Mouse (Mus musculus) gastrocnemius, adult 8-10 months (tissue): Measurements from ENCODE around the gene Sf1. TPM values are rescaled to one million over a fixed set of nuclear protein-coding genes. Genes with fewer than 3 reads are reported as not detected.

Experiments used
- DNase-seq, 2 experiments: peaks; one replicate each; pipeline ENCODE4 v3.0.0; 2022; ENCODE audit warnings: low spot score in 2 of 2
- total RNA-seq, 4 experiments: library from RNA; stranded (reverse); gene quantifications; 2 replicates each; pipeline ENCODE4 v1.2.4; 2022

Sf1 gene
- 10 to 100 TPM; 69.0 to 88.0 (median 73.8) TPM for total RNA-seq

DNA sequence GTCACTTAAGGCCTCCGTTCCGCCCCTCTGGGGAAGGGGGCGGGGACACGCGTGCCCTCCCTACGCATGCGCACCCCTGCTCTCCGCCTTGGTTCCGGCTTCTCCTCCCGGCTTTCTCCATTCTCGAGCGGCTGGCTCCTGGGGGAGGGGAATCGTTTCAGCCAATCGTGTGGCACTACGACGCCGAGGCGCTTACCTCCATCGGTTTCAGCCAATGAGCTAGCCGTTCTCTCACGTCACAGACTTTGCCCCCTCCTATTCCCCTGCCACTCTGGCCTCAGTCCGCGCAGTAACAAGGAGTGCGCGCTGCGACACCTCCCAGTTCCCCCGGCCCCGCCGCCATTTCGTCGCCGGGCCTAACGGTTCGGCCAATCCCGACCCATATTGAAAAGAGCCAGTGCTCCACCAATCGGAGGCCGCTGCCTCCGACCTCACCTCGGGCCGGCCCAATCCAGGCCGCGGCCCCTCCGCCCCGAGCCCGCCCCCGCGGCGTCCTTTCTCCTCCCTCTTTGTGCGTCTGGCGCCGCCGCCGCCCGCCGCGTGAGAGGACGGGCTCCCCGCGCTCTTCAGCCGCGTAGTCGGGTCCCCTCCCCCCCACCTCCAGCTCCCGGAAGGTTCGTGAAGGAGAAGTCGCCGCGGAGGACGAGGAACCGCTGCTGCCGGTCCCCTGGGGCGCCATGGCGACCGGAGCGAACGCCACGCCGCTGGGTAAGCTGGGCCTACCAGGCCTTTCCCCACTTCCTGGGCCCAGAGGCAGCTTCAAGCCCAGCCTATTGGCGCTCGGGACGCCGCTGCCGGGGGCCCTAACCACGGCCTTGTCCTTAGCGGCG, at the start of gene Sf1:
TSS of gene Sf1 (plus strand) at position 280 of the 830 bp plus-strand sequence.
- DNase-seq, result peak; percentile 99 to 100

DNA sequence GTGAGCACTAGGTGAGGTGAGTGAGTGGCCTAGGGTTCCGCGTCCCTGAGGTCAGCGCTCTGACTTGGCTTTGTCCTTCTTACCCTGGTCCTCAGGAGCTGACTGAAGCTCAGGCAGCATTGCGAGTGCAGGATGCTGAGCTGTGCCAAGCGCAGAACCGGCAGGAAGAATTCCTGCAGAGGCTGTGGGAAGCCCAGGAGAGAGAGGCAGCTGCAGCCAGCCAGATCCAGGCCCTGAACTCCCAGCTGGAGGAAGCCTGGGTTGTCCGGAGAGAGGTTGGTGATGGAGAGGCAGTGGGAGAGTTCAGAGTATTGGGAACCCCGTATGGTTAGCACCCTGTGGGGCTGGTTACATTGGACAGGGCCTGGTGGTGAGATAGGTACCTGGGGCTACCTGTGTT, 49.7 kb upstream of the Sf1 start:
- no peak for DNase-seq

DNA sequence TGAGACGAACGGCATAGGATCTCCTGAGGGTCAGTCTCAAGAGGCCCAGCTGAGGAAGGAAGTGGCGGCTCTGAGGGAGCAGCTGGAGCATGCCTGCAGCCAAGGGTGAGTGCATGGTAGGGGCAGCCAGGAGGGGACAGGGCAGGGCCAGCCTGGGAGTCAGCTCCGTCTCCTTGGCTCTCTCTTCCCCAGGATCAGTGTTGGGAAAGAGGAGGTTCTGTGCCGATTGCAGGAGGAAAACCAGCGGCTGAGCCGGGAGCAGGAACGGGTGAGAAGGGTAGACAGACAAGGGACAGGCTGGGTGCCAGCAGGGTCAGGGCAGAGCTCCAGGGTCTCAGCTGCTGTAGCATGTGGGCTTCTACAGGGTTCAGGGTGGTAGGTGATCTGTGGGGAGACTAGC, 49.0 kb upstream of the Sf1 start:
- DNase-seq, result no peak

DNA sequence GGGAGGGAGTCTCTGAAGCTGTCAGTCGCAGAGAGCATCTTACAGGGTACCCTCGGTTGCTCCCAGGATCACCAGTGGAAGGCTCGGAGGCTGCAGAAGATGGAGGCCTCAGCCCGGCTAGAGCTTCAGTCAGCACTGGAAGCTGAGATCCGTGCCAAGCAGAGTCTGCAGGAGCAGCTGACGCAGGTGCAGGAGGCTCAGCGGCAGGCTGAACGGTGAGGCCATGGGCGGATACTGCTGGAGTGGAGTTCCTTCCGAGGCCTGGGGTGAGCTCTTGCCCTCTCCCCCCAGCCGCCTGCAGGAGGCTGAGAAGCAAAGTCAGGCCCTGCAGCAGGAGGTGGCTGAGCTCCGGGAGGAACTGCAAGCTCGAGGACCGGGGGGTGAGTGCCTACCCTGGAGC, 47.9 kb upstream of the Sf1 start:
- DNase-seq, result no peak

DNA sequence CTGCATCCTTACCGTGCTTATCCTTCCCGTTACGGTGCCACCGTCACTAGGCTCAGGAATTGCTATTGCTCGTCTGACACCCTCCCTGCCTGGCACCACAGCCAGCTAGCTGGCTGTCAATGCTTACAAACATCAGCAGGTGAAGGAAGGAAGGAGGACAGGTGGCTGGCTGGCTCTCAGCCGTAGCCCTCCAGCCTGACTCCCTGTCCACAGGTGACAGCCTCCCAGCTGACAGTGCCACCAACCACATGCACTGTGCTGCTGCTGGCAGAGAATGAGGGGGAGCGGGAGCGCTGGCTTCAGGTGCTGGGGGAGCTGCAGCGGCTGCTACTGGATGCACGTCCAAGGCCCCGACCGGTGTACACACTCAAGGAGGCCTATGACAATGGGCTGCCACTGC, 45.3 kb upstream of the Sf1 start:
- no peak for DNase-seq

DNA sequence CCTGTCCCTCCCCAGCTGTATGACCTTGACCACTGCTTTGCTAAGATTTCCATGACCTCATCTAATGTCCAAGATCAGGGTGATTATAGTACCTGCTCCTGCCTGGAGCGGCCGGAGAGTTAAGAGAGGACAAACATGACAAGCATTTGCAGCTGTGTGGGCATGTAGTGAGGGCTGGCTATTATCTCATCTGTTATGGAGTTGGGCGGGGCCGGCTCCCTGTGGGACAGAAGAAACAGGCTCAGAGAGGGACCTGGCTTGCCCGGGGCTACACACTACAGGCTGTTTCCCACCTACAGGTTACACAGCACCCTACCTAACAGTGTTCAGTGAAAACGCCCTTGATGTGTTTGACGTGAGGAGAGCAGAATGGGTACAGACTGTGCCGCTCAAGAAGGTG, 42.1 kb upstream of the Sf1 start:
- no peak for DNase-seq

DNA sequence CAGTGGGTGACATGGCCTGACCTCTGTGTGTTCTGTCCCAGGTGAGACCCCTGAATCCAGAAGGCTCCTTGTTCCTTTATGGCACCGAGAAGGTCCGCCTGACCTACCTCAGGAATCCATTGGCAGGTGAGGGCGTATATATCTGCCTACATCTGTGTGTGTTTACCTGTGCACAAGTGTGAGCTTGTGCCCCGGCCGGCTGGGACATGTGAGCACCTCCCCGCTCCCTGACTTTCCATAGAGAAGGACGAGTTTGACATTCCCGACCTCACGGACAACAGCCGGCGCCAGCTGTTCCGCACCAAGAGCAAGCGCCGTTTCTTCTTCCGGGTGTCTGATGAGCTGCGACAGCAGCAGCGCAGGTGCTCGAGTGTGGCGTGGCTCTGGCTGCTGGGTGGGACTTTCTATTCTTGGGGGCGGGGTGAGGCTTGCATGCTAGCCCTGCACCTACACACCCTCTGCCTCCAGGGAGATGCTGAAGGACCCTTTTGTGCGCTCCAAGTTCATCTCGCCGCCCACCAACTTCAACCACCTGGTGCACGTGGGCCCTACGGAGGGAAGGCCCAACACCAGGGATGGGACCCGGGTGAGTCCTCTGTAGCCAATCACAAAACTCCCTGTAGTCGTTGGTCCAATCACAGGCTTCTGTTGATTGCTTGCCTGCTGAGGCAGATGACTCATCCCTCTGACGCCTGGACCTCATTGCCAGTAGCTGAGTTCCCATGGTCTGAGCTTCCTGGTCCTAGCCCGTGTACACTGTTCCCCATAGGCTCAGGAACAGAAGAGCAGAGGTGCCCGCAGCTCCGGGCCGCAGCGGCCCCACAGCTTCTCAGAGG, 41.5 kb upstream of the Sf1 start:
- no peak for DNase-seq

DNA sequence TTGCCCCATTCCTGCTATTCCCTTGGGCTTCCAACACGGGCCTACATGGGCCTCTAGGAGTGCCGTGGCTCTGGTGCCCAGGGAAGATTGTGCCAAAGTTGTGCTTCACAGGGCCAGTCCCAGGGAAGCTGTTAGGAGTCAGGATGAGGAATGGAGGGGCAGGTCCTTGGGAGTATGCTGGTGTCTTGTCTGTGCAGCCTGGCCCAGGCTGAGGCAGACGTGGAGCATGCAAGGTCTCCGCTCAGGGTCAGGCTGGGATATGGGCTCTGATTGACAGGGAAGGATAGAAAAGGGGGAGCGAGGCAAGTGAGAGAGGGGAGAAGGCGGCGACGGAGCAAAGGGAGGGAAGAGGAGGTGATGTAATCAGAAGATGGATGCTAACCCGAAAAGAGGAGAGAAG, 38.7 kb upstream of the Sf1 start:
- DNase-seq, result no peak

DNA sequence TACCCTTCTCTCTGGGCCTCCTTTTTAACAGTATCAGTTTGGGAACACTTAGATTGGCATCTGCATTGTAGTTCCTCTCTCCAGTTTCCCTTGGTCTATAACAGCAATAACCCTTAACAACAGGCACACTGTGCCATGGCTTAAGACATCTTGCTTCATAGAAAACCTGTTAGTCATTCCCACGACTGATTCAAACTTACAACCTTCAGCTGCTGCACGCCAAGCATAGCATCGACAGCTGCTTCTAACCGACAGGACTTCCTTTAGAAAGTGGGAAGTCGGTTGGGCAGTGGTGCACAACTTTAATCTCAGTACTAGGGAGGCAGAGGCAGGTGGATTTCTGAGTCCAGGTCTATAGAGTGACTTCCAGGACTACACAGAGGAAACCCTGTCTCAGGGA, 32.3 kb upstream of the Sf1 start:
- no peak for DNase-seq

DNA sequence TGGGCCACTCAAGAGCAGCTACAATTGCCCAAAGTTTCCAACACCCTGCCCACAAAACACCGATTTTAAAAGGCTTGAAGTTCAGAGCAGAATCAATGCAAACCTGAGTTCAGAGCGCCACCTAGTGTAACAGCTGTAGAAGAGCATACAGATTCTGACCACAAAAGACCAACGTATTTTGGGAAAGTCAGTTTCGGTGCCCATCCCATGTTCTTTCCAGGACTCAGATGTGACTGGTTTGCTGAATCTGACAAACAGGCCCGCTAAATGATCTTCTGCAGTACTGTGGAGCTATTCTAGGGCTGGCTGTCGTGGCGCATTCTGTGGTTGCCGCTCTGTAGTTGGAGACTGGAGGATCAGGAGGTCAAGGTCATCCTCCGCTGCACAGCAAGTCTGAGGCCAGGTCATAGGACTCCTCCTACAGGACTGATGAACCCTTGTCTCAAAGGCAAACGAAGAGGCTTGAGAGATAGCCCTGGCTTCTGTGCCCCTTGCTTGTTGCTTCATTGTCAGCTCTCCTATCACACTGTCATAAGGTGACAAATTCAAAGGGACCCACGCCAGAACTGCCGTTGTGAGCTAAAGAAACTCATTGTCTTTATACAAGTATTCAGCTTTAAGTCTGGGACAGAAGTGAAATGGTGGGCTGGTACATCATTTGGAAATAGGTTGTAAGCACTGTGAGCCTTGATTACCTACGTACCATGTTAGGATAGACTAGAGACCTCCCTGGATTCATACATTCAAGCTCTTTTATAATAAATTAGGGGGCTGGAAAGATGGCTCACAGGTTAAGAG, 31.6 kb upstream of the Sf1 start:
- DNase-seq, result no peak

DNA sequence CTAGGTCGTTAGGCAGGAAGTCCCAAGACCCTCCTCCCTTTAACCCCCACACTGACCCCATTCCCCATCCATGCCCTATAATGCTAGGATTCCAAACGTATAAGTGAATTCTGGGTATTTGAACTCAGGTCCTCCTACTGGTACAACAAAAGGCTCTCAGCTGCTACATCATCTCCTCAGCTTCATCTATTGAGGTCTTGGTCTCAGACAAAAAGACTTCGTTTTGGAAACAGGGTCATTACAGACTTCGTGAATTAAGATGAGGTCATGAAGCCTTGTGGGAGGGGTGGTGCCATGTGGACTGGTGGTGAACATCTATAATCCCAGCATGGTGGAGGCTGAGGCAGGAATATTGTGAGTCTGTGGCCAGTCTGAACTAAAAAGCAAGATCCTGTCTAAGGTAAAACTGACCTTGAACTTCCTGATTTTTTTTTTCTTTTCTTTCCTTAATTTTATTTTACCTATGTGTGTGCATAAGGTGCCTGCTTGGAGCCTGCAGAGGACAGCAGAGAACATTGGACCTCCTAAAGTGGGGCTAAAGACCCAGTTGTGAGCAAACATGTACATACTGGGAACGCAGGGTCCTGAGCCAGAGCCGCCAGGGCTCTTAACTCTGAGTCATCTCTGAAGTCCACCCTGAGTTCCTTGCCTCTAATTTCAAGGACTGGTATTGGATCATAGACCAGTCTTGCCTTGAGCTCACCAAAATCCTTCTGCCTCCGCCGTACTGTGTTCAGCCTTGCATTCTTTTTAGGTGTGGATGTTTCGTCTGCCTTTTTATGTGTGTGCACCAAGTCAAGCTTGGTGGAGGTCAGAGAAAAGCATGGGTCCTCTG, 29.5 kb upstream of the Sf1 start:
- DNase-seq, result no peak

DNA sequence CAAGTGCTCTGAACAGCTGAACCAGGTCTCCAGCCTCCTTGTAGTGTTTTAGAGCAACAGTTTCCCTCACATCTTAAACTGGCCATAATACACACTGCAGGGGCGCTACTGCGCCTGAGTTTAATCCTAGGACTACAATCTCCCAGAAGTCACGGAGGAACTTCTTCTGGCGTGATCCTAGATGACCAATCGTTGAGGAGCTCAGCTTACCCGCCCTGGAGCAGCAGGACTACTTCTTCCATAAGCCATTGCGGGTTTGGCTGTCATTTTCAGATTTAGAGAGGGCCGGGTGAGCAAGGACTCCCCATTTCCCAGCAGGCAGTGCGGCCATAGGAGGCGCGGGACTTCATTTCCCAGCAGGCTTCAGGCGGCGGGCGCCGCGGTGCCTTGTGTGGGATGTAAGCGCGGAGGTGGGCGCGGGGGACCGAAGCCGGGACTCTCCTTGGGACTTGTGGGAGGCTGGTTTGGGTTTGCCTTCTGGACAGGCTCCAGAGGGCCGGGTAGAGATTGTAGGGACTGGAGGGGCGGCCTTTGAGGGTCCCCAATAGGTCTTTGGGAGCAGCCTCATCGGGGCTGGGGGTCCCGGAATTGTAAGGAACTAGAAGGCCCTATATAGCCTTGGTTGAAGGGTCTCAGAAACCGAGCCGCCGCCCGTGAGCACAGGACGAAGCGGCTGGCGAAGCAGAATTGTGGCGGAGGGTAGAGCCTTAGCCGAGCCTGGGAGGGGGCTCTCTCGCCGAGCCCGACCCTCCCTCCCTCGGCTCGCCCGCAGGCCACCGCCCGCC, 28.6 kb upstream of the Sf1 start, which contains the start of gene Men1:
TSS of gene Men1 (plus strand) at position 307 of the 785 bp plus-strand sequence.
- DNase-seq, result peak; percentile 88 to 93

DNA sequence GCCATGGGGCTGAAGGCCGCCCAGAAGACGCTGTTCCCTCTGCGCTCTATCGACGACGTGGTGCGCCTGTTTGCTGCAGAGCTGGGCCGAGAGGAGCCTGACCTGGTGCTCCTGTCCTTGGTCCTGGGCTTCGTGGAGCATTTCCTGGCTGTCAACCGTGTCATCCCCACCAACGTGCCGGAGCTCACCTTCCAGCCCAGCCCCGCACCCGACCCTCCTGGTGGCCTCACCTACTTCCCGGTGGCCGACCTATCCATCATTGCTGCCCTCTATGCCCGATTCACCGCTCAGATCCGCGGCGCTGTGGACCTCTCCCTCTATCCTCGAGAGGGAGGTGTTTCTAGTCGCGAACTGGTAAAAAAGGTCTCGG, 28.0 kb upstream of the Sf1 start:
- no peak for DNase-seq

DNA sequence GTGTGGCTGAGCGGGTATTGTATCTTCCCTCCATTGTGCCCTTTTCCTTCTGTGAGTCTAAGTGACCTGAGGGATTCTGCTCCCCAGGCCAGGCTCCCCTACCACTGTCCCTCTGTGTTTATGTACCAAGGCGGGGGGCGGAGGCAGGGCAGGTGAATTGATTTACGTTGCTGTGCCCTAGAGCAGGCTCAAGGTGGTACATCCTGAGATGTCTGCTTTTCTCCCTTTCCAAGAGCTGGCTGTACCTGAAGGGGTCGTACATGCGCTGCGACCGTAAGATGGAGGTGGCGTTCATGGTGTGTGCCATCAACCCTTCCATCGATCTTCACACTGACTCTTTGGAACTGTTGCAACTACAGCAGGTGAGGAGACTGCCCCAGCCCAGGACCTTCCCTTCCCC, 26.6 kb upstream of the Sf1 start:
- no peak for DNase-seq

DNA sequence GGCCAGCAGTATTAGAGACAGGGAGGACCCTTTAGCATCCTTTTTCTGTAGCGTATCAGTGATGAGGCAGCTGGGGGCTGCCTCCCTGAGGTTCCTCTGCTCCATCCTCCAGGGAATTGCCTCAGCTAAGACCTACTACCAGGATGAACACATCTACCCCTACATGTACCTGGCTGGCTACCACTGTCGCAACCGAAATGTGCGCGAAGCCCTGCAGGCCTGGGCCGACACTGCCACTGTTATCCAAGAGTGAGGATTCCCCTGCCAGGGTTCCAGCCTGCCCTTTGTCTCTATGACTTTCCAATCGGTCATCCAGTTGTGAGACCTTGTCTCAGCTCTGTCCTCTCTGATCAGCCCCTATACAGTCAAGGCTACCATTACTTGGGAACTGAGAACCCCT, 25.3 kb upstream of the Sf1 start:
- DNase-seq, result no peak

DNA sequence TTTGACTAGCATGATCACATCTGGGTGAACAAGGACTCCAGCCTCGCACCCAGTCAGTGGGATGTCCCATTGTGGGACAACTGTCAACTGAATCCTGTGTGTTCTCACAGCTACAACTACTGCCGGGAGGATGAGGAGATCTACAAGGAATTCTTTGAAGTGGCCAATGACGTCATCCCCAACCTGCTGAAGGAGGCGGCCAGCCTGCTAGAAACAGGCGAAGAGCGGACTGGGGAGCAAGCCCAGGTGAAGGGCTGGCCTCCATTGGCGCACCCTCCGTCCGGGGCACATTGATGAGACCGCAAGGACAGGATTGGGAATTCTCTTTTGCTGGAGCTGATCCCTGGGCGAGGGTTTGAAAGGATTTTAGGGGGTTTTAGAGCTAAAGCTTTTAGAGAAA, 24.8 kb upstream of the Sf1 start:
- no peak for DNase-seq

DNA sequence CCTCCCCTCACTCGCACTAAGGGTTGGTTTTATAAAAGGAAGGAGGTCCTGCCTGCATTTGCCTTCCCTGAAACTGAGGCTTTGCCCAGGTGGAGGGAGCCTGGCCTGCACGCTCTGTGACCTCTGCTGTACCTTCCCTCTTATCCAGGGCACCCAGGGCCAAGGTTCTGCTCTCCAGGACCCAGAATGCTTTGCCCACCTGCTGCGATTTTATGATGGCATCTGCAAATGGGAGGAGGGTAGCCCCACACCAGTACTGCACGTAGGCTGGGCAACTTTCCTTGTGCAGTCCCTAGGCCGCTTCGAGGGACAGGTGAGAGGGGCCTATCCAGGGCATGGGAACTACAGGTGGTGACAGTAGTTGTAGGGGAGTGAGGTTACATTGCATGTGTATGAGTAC, 24.3 kb upstream of the Sf1 start:
- DNase-seq, result no peak

DNA sequence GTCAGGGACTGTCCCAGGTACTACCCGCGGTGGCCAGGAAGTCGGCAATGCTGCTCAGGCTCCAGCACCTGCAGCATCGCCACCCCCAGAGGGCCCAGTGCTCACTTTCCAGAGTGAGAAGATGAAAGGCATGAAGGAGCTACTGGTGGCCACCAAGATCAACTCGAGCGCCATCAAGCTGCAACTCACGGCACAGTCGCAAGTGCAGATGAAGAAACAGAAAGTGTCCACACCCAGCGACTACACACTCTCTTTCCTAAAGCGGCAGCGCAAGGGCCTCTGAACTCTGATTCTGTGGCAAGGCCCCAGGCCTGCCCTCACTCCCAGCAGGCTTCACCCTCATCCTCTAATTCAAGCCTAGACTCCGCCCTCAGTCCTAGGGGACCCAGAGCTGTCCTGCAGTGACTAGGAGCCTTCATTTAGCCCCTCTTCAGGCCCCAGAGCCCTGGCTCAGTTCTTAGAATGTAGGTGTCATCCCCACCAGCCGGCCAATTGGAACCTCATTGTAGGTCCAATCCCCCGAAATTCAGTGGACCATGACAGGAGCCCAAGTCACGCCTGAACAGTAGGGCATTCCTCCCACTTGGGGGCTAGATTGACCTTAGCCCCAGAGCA, 23.5 kb upstream of the Sf1 start:
- no peak for DNase-seq

DNA sequence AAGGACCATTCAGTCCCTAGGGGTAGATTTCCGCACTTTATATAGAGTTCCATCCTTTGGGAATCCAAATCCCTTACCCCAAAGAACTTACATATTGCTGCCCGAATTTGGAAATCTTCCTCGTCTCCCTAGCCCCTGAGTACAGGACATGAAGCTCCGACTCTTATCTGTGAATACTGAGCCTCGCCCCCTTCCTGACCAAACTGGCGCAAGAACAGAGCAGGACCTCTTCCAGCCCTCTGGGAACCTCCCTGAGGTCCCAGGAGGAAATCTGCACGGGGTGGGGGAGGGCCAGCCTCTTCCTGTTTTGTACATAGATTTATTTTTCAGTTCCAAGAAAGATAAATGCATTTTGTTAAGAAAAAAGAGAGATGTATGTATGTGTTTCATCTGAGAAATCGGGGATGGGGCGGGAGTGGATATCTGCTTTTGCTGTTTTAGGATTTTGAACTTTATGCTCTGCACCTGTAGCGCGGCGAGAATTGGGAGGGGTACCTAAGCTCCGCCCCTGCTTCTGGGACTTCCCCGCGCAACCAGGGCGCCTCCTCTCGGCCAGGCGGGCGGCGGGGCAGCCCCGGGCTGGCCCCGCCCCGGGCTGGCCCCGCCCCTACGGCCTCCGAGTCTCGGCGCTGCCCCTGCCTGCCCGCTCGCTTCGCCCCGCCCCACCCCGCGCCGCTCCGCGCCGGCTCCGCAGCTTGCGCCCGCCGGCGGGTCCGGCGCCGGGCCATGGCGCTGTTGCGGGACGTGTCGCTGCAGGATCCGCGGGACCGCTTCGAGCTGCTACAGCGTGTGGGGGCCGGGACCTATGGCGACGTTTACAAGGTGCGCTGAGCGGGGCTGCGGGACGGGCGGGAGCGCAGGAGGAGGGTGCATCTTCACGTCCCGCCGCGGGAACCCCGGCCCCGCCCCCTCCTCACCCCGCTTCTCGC, 22.7 kb upstream of the Sf1 start, which contains the start of gene Map4k2:
TSS of gene Map4k2 (plus strand) at position 612 of the 929 bp plus-strand sequence.
- DNase-seq, result peak; percentile 75 to 78
